Mouse (Mus musculus): ENCODE measurements around the gene Tmem54.

Tmem54 gene

DNA sequence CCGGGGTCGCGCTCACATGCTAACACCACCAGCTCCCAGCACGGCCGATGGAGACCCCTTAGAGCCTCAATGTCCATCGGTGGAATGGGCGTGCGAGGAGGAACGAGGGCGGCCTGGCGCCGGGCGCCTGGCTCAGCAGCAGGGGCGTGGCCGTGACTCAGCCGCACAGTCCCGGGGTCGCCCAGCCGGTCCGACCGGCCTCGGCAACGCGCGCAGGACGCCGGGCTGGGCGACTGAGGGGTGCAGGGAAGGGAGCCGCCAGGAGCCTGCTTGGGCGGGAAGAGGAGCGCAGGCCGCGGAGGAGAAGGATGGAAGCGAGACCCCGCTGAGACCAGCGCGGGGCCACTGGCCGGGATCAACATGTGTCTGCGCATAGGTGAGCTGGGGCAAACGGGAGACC is at the start of gene Tmem54:
Gene Tmem54, plus strand, starts transcription at position 193 of the 400 bp plus-strand sequence.
- no peak for DNase-seq (ENCODE audit: low spot score)

DNA sequence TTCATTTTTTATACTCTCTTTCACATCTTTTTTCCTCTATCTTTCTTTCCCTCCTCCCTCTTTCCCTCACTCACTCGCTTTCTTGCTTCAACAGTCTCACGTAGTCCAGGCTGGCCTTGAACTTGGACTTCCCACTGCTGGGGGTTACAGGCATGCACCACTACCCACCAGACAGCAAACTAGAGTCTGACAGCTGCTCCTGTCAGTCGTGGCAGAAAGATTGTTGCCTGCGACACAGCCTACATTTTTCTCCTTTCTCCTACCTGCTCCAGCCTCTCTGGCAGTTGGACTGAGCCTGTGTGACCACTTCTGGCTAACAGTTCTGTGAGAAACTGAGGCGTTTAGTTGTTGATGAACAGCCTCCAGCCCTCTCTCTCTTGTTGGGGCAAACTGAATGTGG is 49.8 kb upstream of the Tmem54 start:
- DNase-seq (ENCODE audit: low spot score): no peak

DNA sequence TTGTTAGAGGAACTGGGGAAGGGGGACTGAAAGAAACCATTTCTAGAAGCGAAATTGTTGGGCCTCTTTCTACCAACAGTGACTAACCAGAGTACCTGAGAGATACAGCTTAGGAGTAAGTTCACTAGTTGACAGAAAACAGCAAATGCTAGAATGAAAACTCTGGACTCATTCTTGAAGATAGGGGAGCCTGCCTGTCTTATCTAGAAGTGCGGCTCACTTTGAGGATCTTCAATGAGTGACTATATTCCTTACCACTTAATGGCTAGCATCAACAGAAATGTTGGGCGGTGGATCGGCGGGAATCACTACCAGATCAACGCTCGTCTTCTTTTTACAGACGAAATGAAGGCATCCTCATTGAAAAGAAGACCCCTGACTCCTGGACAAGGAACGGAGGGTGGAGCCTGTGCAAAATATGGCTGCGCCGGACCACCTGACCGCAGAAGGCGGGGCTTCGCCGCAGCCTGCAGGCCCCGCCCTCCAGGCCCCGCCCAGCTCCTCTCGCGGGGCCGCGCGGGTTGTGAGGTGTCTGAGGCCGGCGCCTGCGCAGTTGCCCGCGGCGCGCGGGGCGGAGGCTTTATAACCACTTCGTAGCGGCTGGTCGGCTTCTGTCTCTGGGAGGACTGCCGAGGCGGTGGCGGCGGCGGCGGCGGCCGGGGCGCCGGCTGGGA is 47.7 kb upstream of the Tmem54 start:
- DNase-seq (ENCODE audit: low spot score): peak; percentile 99

DNA sequence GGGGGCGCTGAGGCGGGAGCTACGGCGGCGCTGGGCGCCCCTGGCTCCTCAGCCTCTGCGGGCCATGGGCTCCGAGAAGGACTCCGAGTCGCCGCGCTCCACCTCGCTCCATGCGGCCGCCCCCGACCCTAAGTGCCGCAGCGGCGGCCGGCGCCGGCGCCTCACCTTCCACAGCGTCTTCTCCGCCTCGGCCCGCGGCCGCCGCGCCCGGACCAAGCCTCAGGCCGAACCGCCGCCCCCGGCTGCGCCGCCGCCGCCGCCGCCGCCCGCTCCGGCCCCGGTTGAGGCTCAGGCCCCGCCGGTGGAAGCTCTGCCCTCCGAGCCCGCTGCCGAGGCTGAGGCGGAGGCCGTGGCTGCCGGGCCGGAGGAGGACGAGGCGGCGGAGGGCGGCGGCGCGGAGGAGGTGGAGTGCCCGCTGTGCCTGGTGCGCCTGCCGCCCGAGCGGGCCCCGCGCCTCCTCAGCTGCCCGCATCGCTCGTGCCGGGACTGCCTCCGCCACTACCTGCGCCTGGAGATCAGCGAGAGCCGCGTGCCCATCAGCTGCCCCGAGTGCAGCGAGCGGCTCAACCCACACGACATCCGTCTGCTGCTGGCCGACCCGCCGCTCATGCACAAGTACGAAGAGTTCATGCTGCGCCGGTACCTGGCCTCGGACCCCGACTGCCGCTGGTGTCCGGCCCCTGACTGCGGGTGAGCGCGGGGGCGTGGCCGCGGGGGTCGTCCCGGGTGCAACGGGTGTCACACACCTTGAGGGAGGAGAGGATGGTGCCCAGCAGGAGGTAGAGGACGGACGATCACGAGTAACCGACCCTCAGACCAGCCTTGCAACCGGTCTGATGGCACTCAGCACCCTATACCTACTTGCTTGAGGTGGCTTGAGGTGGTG is 46.9 kb upstream of the Tmem54 start, which contains the start of gene Rnf19b:
Gene Rnf19b, plus strand, starts transcription at position 65 of the 886 bp plus-strand sequence.
- peak; percentile 72 for DNase-seq (ENCODE audit: low spot score)

DNA sequence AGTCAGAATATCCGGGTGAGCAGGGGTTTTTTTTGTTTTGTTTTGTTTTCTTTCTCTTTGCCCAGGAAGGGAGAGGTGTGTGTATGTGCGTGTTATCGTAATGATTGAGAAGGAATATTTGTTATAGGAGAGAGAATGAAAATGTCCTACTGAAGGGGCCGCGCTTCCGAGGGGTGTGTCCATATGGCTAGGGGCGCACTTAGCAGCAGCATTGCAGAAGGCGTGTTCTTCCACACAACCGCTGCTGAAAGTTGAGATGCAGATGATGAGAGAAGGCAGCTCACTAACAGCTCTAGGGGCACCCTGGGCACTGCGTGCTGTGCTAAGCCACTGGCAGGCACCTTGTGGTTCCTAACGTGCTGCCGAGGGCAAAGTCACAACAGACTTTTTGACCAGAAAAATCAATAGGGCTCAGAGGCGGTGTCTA is 46.2 kb upstream of the Tmem54 start:
- no peak for DNase-seq (ENCODE audit: low spot score)

DNA sequence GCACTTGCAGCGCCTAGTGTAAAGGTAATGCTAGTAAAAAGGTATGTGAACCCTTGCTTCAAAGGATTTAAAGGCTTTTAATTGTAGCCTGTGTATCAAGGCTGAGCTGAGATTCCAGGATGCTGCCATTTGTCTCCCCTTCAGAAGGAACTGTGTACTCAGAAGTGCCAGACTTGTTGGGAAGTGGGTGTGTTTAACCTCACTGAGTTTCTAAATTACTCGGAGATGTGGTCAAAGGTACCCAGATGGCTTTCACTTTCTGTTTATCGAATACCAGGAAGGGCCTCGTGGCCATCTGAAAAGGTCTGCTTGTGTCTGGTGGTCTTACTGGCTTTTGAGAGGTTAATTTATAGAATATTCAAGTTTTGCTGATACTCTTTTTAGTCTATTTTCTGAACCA is 45.4 kb upstream of the Tmem54 start:
- DNase-seq (ENCODE audit: low spot score): no peak

DNA sequence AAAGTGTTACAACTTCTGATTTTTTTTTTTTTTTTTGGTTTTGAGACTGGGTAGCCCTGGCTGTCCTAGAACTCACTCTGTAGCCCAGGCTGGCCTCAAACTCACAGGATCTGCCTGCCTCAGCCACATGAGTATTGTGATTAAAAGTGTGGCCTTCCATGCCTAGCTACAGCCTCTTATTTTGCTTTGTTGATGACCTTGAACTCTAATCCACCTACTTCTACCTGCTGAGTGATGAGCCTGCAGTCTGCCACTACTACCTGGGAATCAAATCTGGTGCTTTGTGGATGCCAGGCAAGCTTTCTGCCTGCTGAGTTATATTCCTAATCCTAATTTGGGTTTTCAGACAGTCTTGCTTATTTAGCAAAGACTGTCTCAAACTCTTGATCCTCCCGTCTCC is 43.9 kb upstream of the Tmem54 start:
- DNase-seq (ENCODE audit: low spot score): no peak

DNA sequence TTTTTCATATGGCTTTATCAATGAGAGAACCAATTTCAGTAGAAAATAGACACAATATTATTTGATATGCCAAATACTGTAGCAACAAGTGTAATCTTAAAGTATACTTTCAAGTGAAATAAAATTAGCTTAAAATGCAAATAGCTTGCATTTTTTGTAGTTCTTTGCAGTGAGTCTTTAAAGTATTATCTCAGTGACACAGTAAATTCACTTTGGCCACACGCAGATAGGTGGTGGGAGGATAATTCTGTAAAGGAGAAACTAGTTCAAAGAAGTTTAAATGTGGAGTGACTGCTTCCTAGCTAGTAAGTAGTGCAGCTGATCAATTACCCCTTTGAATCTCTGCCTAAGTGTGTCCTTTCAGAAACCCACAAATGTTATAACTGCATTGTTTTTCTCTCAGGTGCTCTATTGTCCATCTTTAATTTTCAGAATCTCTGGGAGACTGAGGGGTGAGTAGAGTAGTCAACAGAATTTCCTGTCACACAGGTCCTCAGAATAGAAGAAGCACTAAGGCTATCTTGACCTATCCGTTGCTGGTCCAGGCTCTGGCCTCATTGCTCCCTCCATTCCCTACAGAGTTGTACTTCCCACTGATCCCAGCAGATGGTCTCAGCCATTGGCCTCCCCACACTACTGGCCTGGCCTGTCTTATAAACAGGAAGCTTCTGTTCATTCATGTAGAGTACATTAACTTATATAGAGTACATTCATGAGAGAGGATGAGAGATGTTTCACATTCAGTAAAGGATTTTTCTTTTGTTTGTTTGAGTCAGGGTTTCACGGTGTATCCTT is 42.9 kb upstream of the Tmem54 start:
- DNase-seq (ENCODE audit: low spot score): no peak

DNA sequence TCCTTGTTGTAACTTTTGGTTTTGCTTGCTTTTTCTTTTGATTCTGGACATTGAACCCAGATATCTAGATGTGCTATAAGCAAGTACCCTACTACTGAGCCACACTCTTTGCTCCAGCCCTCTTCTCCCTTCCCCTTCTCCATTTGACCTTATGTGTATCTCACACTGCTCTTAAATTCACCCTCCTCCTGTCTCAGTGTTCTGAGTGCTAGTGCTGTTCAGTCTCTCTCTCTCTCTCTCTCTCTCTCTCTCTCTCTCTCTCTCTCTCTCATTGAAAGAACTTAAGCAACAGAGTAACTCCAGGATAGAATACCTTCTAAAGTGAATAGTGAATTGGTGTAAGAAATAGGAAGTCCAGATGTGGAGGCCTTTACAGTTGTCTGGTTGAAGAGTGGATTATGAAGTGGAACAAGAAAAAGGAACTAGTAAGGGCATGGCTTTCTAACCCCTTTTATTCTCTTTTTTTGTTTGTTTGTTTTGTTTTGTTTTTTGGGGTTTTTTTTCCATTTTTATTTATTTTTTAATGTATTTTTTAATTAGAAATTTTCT is 39.6 kb upstream of the Tmem54 start:
- no peak for DNase-seq (ENCODE audit: low spot score)

DNA sequence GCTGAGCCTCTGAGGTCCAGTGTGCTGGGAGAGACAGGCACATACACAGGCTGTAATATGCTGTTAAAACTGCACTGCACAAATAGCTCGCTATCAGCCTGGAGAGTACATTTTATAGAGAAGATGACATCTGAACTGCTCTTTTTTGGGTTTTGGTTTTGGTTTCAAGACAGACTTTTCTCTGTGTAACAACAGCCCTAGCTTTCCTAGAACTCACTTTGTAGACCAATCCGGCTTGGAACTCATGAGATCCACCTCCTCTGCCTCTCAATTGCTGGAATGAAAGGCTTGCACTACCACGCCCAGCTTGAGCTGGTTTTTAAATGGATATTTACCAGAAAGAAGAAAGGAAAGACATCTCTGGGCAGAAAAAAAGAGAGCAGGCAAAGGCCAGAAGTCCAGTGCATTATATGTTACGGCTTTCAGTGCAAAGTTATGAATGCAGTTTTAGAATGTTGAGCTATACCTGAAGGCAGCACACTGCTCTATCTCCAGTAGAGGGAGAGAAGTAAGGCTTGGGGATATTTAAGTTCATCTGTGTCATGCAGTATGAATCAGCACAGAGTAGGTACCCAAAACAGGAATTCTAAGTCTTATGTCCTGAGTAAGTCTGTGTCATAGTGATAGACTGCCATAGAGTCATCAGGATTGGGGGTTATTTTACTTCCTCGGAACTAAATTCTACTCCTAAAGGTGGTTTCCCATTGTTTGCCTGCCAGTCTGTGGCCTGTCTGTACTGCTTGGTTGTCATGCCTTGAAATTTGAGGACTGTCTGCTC is 37.5 kb upstream of the Tmem54 start:
- DNase-seq (ENCODE audit: low spot score): no peak

DNA sequence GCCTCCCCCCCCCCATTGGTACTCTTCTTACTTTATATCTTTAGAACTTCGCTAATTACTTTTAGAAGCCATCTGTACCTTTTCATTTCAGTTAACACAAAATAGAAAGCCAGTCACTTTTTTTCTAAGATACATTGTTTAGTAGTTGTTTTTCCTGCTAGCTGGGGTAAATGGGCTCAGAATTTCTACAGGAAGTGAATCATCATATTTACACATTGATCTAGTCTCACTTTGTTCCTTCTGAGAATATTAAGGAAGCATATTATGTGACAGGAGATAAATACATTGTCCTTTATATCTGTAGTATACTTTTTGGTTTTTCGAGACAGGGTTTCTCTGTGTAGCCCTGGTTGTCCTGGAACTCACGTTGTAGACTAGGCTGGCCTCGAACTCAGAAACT is 36.5 kb upstream of the Tmem54 start:
- no peak for DNase-seq (ENCODE audit: low spot score)

DNA sequence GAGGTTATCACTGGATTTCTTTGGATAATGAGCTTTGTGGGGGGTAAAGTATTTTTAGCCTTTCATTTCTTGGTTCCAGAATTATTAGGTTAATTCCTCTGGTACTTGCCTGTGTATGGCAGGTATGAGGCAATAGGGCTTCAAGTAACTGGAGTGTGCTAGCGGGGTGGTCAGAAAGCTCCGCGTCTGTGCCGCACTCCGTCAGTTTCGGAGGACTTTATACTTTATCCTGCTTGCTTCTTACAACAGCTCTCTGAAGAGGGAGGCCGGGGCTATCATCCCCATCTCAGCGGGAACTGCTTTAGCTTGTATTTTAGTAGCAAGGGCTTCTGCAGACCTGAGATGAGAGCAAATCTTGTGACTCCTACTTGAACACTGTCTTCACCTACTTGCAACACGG is 26.2 kb upstream of the Tmem54 start:
- DNase-seq (ENCODE audit: low spot score): no peak

DNA sequence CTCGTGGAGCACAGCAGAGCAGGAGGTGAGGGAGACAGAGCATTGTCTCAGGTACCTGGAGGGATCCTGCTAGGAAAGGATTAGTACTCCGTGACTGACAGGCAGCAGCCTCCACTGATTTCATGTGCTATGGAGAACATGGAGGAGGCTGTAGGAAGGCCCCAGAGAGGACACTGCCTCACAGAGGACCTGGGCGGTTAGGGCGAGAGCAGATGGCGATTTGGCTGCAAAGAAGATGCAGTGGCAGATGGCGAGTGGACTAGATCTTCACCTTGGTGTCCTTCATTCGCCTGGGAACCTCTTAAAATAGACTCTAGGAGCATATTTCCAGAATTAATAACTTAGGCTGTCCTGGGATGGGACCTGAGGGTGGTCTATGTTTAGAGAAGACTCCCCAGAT is 24.3 kb upstream of the Tmem54 start:
- DNase-seq (ENCODE audit: low spot score): no peak

DNA sequence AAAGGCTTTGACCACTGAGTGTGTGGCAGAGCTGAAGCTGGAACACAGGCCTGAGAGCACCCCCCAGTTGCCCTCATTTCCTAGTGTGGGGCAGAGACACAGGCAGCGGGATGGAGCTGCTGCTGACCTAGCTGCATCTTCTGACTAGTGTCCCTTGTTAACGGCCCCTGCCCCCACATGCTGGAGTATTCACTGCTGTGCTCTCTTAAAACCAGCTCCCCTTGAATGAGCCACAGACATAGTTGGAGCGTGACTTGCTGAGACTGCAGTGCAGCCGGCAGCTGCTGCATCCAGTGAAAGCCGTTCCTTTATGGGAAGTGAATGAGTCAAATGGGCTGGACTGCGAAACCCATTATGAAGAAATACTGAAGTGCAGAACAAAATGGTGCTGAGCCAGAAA is 23.8 kb upstream of the Tmem54 start:
- no peak for DNase-seq (ENCODE audit: low spot score)

DNA sequence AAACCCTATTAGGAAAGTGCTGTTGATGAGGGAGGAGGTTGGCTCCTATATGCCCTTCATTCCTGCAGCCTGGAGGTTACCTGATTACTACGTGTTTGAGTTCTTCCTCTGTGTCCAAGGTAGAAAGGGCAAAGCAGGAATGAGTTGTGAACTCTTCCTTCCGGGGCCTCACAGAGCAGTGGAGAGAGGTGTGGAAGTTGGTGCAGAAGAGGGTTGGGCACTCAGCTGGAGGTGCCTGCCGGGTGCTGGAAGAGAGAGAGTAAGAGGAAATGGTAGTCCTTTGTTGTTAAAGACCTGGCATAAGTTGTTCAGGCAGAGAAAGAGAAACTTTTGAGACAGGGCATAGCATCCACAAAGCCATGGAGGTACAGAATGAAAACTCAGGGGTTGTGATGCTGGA is 23.4 kb upstream of the Tmem54 start:
- no peak for DNase-seq (ENCODE audit: low spot score)

DNA sequence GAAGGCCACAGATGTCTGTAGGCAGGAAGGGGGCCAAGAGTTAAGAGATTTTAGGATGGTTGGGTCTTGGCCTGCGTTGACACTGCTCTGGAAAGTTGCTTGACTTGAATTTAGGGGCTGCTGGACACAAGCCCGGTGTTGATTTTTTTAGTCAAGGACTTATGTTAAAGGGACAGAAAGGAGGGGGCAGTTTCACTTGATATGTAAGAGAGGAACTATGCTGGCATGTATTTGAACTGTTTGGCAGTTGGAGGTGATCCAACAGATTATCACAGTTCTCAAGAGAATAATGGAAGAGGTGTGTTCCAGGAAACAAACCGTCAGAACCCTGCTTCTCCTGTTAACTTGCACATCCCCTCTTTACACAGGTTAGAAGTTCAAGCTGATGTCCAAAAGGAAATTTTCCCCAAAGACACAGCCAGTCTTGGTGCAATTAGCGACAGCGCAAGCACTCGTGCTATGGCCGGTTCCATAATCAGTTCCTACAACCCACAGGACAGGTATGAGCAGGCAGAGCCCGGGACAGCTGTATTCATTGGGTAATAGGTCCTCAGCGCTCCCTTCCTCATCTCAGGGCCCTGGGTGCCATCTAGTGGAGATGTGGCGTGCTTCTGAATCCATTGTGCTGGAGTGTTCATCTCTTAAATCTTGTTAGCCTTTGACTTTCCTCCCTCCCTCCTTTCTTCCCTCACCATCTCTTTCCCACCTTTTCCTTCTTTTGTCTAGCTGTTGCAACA is 22.8 kb upstream of the Tmem54 start:
- peak; percentile 72 for DNase-seq (ENCODE audit: low spot score)

DNA sequence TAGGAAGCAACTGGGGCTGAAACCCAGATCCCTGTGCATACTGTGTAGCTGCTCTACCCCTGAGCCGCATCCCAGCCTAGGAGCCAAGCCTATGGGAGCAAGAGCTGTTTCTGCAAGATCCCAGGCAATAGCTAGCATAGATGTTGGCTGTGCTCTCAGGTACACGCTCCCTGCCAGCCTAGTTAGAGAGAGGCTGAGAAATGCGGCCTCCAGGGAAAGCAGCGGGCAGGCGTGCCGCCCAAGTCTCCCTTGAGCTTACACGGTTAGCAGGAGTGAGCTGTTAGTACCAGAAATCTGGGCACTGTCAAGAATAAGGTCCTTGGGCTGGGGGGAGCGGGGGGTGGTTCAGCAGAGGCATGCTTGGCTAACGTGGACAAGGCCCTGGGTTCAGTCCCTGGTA is 20.5 kb upstream of the Tmem54 start:
- DNase-seq (ENCODE audit: low spot score): no peak

DNA sequence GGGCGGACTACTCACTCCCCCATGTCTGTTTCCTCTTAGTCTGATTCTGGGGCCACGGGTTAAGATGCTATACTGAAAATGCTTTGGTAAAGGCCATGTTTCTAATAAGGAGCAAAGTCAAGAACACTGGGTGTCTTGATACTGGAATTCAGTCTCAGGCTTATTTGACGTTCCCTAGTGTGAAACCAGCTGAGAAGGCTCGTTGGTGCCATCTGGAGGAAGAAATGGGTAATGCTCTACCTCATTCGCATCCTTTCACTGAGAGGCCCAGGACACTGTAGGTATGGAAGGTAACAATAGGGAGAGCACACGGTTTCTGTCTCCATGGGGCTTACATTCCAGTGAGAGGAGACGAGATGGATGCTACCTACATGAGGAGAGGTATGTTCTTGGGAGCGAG is 19.3 kb upstream of the Tmem54 start:
- peak; percentile 80 for DNase-seq (ENCODE audit: low spot score)

DNA sequence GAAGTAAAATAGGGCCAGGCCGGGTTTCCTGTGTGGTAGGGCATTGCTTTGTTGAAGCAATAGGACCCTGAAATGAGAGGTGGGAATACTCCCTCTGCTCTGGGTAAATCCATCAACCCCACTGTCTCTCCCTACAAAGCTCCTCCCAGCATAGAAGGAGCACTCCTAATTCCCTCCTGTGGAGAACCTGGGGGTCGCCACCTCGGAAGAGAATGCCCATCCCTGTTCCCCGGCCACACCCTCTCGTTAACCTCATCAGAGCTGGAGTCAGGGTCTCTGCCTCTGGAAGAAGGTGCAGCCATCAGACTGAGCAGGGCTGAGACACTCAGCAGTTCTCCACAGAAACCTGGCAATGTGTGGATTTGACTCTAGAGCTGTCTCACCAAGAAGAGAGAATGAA is 17.5 kb upstream of the Tmem54 start:
- no peak for DNase-seq (ENCODE audit: low spot score)

DNA sequence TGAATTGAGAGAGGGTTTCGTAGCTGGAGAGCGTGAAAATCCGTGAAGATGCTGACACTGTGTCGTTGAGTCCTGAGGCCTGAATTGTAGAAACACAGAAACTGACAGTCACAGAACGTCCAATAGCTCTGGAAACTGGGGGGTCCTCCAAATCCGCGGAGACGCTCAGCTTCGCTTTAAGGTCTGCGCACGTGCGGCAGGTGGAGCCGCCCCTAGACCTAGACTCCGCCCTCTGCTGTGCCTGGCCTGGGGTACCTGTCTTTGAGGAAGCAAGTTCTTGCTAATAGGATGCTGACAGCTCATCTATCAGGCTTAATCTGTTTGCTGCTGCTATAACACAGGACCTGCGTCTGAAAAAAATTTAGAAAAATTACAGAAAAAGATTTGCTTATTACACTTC is 10.1 kb upstream of the Tmem54 start:
- DNase-seq (ENCODE audit: low spot score): no peak

DNA sequence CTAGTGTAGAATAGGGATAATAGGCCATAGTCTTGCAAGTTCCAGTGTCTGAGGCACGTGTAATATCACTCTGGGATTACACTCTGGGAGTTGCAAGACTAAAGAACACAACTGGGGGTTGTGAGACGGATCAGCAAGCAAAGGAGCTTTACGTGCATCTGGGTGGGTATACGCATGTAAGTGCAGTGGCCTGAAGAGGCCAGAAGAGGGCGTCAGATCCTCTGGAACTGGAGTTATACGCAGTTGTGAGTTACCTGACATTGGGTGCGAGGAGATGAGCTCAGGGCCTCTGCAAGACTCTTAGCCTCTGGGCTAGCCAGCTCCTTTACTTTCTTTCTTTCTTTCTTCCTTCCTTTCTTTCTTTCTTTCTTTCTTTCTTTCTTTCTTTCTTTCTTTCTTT is 8.3 kb upstream of the Tmem54 start:
- DNase-seq (ENCODE audit: low spot score): no peak
